ENCODE assay signal across 15 mouse cellular contexts in the genomic region with DNA sequence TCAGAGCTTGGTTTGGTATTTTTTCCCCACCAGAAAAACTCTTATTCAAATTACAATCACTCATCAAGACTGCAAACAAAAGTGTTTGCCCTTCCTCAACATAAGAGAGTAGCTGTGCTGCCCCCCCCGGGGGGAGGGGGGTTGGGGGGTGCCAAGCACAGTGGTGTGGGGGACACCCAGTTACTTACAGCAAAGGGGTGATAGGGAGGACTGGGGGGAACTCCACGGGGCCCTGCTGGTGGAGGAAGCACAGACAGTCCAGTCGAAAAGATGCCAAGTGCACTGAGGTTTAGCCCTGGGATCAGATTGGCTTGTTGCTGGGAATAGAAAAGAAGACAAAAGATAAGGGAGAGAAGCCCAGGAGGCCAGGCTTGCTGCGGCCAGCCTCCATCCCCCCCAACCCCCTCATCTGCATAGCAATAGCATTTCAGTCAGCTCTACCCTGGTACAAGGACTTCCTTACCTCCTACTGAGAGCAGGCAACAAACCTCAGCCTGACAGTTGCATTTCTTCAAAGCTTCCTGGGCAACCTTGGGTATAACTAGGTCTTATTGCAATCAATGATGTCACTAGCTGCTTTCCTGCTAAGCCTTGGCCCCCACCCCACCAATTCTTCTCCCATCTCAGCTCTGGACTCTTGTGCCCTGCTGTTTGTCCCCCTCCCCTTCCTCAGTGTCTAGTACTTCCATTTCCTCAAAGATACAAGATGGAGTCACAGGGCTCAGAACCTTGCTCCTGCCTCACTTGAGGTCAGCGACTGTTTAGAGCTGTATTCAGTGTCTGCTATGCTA.
DNase-seq lines count a peak whose midpoint lies in the region; ATAC-seq and TF ChIP-seq lines count a peak whose summit lies in the region.
"Had no signal": no experiment of that assay in that cellular context is flagged by ENCODE, and none has a peak within 500 bp of the region (broad histone marks: within the 10 kb centered on the region; RNA-seq: fewer than 3 reads in every experiment).

No protein-coding gene starts in this region.

- no peak for TF ChIP-seq CTCF in E14TG2a.4 (conservative IDR thresholded peaks at IDR 0.05; ENCODE audit: low read length)
- no peak for TF ChIP-seq CTCF in brain, embryonic 14.5 days (IDR thresholded peaks at IDR 0.05; ENCODE audit: borderline replicate concordance, extremely low read depth, insufficient read depth, insufficient read length)

- intact Hi-C loops in heart, postnatal 10 days (cut with DNase I): no loop called here

- TF ChIP-seq POLR2A in brain, embryonic 14.5 days (IDR thresholded peaks at IDR 0.05; ENCODE audit: borderline replicate concordance, extremely low read depth, insufficient read depth, insufficient read length, poor library complexity, severe bottlenecking): no peak

- WGBS in hindbrain, embryonic 16.5 days: 8% methylated on average over 5 of the region's 5 CpGs

- peak overlapping the region; percentile 49 for H3K4me3 ChIP-seq in E14TG2a.4 (replicated peaks; ENCODE audit: low read length)
- H3K4me3 ChIP-seq in hindbrain, embryonic 16.5 days (ENCODE audit: low read length): no peak overlapping the region
- H3K4me3 ChIP-seq: erythroblast, embryonic 14.5 days; intestine, embryonic 15.5 days had no signal

- 0 out of 2 replicates have a peak, but pooled peaks have one; percentile 48 for ATAC-seq in hindbrain, embryonic 16.5 days
- ATAC-seq in activated CD4-positive, CD25-positive, alpha-beta regulatory T cell, adult 4 months: no peak
- ATAC-seq: intestine, embryonic 15.5 days had no signal

- no peak overlapping the region for H3K9ac ChIP-seq in hindbrain, embryonic 16.5 days (ENCODE audit: low read depth, low read length)
- H3K9ac ChIP-seq: intestine, embryonic 15.5 days had no signal

- DNase-seq in lung, adult 18-20 months: peak; percentile 9 to 24
- no peak for DNase-seq in lung, postnatal 36 days
- DNase-seq in brain, embryonic 14.5 days (ENCODE audit: low read depth): peak; percentile 31
- no peak for DNase-seq in testis, postnatal 14 days (ENCODE audit: low spot score)
- no peak for DNase-seq in heart, postnatal 10 days
- DNase-seq: cerebellum, postnatal 36 days; gastrocnemius, postnatal 25 days; kidney, postnatal 36 days; liver had no signal

- peaks cover 87% of the 10 kb centered on the region for H3K36me3 ChIP-seq in E14TG2a.4 (ENCODE audit: insufficient read depth, low read length)
- H3K36me3 ChIP-seq in hindbrain, embryonic 16.5 days (ENCODE audit: control insufficient read depth, insufficient read depth, low read length): no peaks in the 10 kb centered on the region
- H3K36me3 ChIP-seq: G1E had no signal

- no peaks in the 10 kb centered on the region for H3K27me3 ChIP-seq in E14TG2a.4 (ENCODE audit: insufficient read depth, low read length)
- H3K27me3 ChIP-seq in hindbrain, embryonic 16.5 days (replicated peaks; ENCODE audit: control insufficient read depth, insufficient read depth, low read length): no peaks in the 10 kb centered on the region
- H3K27me3 ChIP-seq: intestine, embryonic 15.5 days had no signal

- H3K9me3 ChIP-seq in E14TG2a.4 (ENCODE audit: low read length): peaks cover 8% of the 10 kb centered on the region
- H3K9me3 ChIP-seq in hindbrain, embryonic 16.5 days (ENCODE audit: control insufficient read depth, low read length): no peaks in the 10 kb centered on the region
- H3K9me3 ChIP-seq: G1E; intestine, embryonic 15.5 days had no signal

- no peak overlapping the region for H3K27ac ChIP-seq in hindbrain, embryonic 16.5 days (ENCODE audit: low read depth, low read length)
- H3K27ac ChIP-seq: intestine, embryonic 15.5 days had no signal

- no peak overlapping the region for H3K4me2 ChIP-seq in hindbrain, embryonic 16.5 days (ENCODE audit: low read length)
- H3K4me2 ChIP-seq: intestine, embryonic 15.5 days had no signal

- peaks cover 75% of the 10 kb centered on the region for H3K4me1 ChIP-seq in E14TG2a.4 (replicated peaks; ENCODE audit: low read depth, low read length)
- H3K4me1 ChIP-seq in hindbrain, embryonic 16.5 days (ENCODE audit: control insufficient read depth, insufficient read depth, low read depth, low read length): no peaks in the 10 kb centered on the region
- H3K4me1 ChIP-seq: intestine, embryonic 15.5 days had no signal

Comparison
In these comparisons a context has a peak if more than half of its experiments do, and no peak if none do; other contexts are left out.
1. DNase-seq: peak in lung, adult 18-20 months (2 of 2) and brain, embryonic 14.5 days (single experiment); none in lung, postnatal 36 days (single experiment), testis, postnatal 14 days (single experiment) and heart, postnatal 10 days (0 of 2).